Mouse (Mus musculus): ENCODE results near the gene Aebp2. TPM values are rescaled to one million over a fixed set of nuclear protein-coding genes. Genes with fewer than 3 reads are reported as not detected.
A peak's percentile ranks its signal among the peaks of the same experiment; 100 is the strongest.
"Not testable (repeated sequence)": the region's sequence is repeated elsewhere in the genome, so short reads cannot be mapped to it uniquely, and the experiment has no call there.

The Aebp2 gene
- polyA plus RNA-seq, 1 experiment from 2014 or later: 7.3 TPM

DNA sequence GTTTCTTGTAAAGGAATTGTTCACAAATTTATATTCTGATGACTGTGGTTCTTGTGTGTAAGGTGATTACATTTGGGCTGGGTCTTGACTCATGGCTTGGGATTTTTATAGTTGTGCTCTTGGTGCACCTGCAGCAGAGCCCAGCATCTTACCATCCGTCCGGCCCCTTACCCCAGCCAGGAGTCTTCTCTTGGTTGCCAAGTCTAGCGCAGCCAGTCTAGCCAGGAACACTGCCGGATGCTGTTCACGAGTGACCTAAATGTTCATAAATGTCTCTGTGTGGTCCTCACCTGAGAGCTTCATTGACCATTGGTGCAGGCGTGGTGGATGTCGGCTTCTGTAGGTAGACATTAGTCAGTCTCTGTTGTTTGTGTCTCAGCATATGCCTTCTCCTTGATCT lies 33.0 kb downstream of the Aebp2 start:
- Histone ChIP-seq H3K9ac (no peak overlapping the region), H3K36me3 (peaks cover 20% of the 10 kb centered on the region), H3K27ac (no peak overlapping the region), H3K4me3 (no peak overlapping the region), H3K4me2 (no peak overlapping the region), H3K9me3 (replicated peaks) (no peaks in the 10 kb centered on the region), H3K4me1 (replicated peaks) (no peaks in the 10 kb centered on the region), H3K27me3 (no peaks in the 10 kb centered on the region)
- 89% methylated on average over 7 of the region's 7 CpGs for WGBS
- ATAC-seq (replicated peaks; ENCODE audit: insufficient number of reproducible peaks, insufficient read depth, low FRiP score, low read depth): no peak

DNA sequence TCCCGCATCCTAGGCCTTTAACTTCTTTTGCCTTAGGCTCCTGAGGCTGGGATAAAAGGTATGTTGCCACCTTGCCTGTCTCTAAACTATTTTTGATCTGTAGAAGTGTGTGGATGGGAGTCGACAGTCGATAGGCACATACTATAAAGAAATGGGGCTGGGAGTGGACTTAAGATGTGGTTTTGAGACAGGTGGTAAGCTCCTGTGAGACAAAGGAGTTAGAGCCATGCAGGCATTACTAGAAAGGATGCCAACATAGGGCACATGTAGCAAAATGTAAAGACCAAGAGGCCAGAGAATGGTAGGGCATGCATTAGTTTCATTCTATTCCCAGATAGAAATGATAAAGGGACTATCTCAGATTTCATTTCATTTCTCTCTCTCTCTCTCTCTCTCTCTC lies 34.5 kb downstream of the Aebp2 start:
- Histone ChIP-seq H3K4me2 (no peak overlapping the region), H3K27ac (no peak overlapping the region), H3K9me3 (replicated peaks) (no peaks in the 10 kb centered on the region), H3K4me3 (no peak overlapping the region), H3K4me1 (replicated peaks) (no peaks in the 10 kb centered on the region; the same call in 1 of the 2 replicates), H3K9ac (no peak overlapping the region), H3K36me3 (peaks cover 10% of the 10 kb centered on the region), H3K27me3 (no peaks in the 10 kb centered on the region)
- no peak for ATAC-seq (replicated peaks; ENCODE audit: insufficient number of reproducible peaks, insufficient read depth, low FRiP score, low read depth)
- 86% methylated on average over 3 of the region's 3 CpGs for WGBS

DNA sequence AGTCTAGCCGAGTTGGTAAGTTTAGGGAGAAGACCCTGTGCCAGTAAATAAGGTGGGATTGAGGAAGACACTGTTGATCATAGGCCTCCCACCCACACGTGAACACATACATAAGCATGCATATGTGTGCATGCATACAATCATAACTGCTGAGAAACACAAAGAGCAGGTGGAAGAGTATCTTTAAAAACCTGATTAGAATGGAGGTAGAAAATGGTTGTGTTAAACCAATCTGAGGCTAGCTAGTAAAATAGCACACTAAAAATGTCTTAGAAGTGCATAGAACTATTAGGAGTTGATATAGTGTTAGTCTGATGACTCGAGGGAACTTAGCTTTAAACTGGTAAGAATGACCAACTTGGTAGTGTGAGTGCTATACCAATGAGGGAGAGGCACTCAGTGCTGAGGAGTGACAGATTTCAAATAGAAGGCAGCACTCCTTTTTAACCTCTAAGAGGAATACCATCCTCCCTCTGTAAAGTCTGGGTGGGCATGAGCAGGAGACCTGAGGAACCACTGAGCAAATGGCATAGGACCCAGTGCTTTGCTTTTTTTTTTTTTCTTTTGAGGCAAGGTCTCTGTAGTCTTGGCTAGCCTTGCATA lies 35.6 kb downstream of the Aebp2 start:
- Histone ChIP-seq H3K4me3 (no peak overlapping the region), H3K27me3 (no peaks in the 10 kb centered on the region), H3K9me3 (replicated peaks) (no peaks in the 10 kb centered on the region), H3K27ac (no peak overlapping the region), H3K9ac (no peak overlapping the region), H3K4me2 (no peak overlapping the region), H3K36me3 (peaks cover 6% of the 10 kb centered on the region), H3K4me1 (replicated peaks) (no peaks in the 10 kb centered on the region; the same call in 1 of the 2 replicates)
- WGBS: 85% methylated on average over 3 of the region's 3 CpGs
- no peak for ATAC-seq (replicated peaks; ENCODE audit: insufficient number of reproducible peaks, insufficient read depth, low FRiP score, low read depth)

DNA sequence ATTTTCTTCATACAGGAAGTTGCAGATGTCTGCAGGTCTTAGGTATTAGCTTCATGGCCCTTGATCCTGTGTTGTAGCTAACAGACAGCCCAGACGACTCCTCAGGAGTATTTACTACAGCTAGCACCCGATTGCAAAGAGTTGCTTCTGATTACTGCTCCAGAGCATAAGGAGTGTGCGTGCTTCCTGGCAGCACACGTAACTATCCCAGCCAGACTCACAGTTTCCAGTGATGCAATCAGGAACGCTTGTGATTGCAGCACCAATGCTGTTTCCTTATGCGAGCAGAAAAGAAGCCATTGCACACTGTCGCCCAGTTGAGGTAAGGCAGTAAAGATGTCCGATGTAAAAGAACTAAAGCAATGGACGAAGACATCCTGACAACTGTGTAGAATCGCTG lies 38.6 kb downstream of the Aebp2 start:
- H3K9me3 ChIP-seq (replicated peaks): no peaks in the 10 kb centered on the region
- no peak for ATAC-seq (replicated peaks; ENCODE audit: insufficient number of reproducible peaks, insufficient read depth, low FRiP score, low read depth)
- WGBS: 79% methylated on average over 10 of the region's 10 CpGs
- no peak overlapping the region for H3K4me3 ChIP-seq
- H3K4me1 ChIP-seq (replicated peaks): peaks cover 5% of the 10 kb centered on the region
- no peaks in the 10 kb centered on the region for H3K36me3 ChIP-seq
- no peaks in the 10 kb centered on the region for H3K27me3 ChIP-seq
- H3K9ac ChIP-seq: no peak overlapping the region
- no peak overlapping the region for H3K4me2 ChIP-seq
- no peak overlapping the region; the same call in 1 of the 2 replicates for H3K27ac ChIP-seq

DNA sequence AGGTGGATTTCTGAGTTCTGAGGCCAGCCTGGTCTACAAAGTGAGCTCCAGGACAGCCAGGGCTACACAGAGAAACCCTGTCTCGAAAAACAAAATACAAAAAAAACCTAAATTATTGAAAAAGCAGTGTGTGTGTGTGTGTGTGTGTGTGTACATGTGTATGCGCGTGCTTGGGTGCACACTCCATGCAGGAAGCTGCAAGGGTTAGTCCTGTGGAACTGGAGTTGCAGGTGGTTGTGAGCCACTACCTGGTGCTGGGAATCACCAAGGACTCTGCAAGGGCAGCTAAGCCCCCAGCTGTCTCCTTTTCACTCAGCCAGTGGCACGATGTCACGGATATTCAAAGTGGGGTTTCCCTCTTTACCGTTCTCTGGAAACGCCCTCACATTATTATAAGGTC lies 39.3 kb downstream of the Aebp2 start:
- H3K9me3 ChIP-seq (replicated peaks): no peaks in the 10 kb centered on the region
- no peak overlapping the region for H3K9ac ChIP-seq
- no peaks in the 10 kb centered on the region for H3K27me3 ChIP-seq
- 78% methylated on average over 7 of the region's 7 CpGs for WGBS
- peak overlapping the region; percentile 37 for H3K27ac ChIP-seq
- H3K36me3 ChIP-seq: no peaks in the 10 kb centered on the region
- no peak overlapping the region for H3K4me3 ChIP-seq
- ATAC-seq (replicated peaks; ENCODE audit: insufficient number of reproducible peaks, insufficient read depth, low FRiP score, low read depth): no peak
- H3K4me2 ChIP-seq: no peak overlapping the region
- H3K4me1 ChIP-seq (replicated peaks): peaks cover 12% of the 10 kb centered on the region

DNA sequence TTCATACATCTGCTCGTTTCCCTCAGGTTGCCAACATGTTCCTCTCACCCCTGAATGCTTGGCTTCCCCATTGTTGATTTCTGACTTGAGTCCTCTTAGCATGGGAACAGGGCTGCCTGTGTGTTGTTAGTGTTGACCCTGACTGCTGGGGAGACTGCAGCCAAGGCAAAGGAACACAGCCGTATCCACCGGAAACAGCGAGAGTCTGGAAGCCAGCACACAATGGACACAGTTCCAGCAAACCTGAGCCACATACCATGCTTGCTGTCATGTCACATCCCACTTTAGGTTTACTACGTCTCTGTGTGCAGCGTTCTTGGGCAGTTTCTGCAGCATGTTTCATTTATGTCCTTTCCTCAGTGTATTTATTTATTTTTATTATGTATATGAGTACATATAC lies 39.8 kb downstream of the Aebp2 start:
- 58% methylated on average over 6 of the region's 6 CpGs for WGBS

DNA sequence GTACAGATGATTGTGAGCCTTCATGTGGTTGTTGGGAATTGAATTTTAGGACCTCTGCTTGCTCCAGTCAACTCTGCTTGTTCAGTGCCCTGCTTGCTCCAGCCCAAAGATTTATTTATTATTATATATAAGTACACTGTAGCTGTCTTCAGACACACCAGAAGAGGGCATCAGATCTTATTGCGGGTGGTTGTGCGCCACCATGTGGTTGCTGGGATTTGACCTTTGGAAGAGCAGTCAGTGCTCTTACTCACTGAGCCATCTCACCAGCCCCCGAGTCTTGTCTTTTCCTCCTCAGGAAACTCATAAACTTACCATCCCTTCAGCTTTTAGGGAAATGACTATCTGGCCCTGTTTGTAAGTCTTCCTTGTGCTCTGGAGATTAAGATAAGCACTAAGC lies 40.2 kb downstream of the Aebp2 start:
- not testable (repeated sequence) for H3K9me3 ChIP-seq (replicated peaks); H3K9ac ChIP-seq; ATAC-seq (replicated peaks; ENCODE audit: insufficient number of reproducible peaks, insufficient read depth, low FRiP score, low read depth); H3K27ac ChIP-seq; H3K4me3 ChIP-seq; H3K36me3 ChIP-seq; H3K4me2 ChIP-seq; H3K27me3 ChIP-seq
- WGBS: 38% methylated on average over 3 of the region's 3 CpGs
- H3K4me1 ChIP-seq (replicated peaks): peaks cover 20% of the 10 kb centered on the region

More for the DNA sequence above, 39.8 kb downstream of the Aebp2 start:
- no peak overlapping the region for H3K4me2 ChIP-seq
- no peaks in the 10 kb centered on the region for H3K27me3 ChIP-seq
- no peaks in the 10 kb centered on the region for H3K36me3 ChIP-seq
- H3K4me1 ChIP-seq (replicated peaks): peaks cover 16% of the 10 kb centered on the region
- ATAC-seq (replicated peaks; ENCODE audit: insufficient number of reproducible peaks, insufficient read depth, low FRiP score, low read depth): no peak; the same call in 1 of the 2 replicates
- H3K27ac ChIP-seq: peak overlapping the region; percentile 37; the same call in 1 of the 2 replicates
- no peak overlapping the region for H3K9ac ChIP-seq
- no peaks in the 10 kb centered on the region for H3K9me3 ChIP-seq (replicated peaks)
- no peak overlapping the region for H3K4me3 ChIP-seq

DNA sequence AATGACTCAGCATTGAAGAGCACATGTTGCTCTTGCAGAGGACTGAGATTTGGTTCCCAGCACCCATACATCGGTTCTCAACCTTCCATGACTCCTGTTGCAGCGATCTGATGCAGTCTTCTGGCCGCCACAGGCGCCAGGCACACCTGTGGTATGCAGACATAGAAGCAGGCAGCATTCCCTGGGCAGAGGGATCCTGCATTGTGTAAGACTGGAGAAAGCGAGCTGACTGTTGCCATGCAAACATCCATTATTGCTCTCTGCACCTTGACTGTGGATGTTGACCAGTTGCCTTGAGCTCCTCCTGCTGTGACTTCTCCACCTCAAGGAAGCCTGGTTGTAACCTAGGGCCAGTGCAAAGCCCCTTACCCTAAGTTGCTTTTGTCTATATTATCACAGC lies 42.1 kb downstream of the Aebp2 start:
- ATAC-seq (replicated peaks; ENCODE audit: insufficient number of reproducible peaks, insufficient read depth, low FRiP score, low read depth): no peak
- 78% methylated on average over 5 of the region's 5 CpGs for WGBS
- H3K27ac ChIP-seq: no peak overlapping the region

DNA sequence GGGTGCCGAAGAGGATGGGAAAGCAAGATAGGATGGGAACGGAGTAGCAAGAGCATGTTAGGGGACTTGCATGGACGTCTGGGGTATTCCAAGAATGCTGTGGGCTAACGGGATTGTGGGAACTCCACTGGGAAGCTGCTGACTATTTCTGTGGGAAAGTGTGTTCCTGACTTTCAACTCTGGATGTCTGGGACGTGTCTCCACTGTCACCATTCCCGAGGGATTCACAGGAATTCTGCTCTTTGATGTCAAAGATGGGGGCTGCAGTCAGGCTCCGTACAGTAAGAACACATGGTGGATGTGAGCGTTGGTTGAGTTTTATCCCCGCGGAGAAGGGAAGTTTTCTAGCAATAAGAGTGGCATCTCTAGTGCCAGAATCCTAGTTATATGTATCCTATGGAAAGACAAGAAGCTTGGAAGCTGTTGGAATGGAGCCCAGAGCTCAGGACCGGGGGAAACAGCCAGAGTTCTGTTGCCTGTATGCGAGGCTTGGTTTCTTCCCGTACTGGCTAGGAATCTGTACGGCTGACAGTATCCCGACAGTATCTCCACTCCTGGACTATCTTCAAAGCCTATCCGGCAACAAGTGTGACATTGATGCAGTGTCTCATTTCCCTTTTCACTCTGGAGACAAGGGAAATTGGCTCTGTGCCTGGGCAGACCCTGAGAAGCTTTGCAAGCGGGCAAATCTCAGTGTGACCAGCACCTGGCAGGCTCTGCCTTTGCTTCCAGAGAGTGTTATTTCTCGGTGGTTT lies 44.2 kb downstream of the Aebp2 start:
- ATAC-seq (replicated peaks; ENCODE audit: insufficient number of reproducible peaks, insufficient read depth, low FRiP score, low read depth): peak; percentile 79
- peaks cover 25% of the 10 kb centered on the region for H3K4me1 ChIP-seq (replicated peaks)
- peak overlapping the region; percentile 20 for H3K4me3 ChIP-seq
- no peaks in the 10 kb centered on the region for H3K27me3 ChIP-seq
- peak overlapping the region; percentile 68 for H3K27ac ChIP-seq
- H3K4me2 ChIP-seq: peak overlapping the region; percentile 55
- no peaks in the 10 kb centered on the region for H3K36me3 ChIP-seq
- no peaks in the 10 kb centered on the region for H3K9me3 ChIP-seq (replicated peaks)
- H3K9ac ChIP-seq: no peak overlapping the region
- 11% methylated on average over 18 of the region's 18 CpGs for WGBS

More for the DNA sequence above, 42.1 kb downstream of the Aebp2 start:
- Histone ChIP-seq H3K9me3 (replicated peaks) (no peaks in the 10 kb centered on the region), H3K4me1 (replicated peaks) (peaks cover 25% of the 10 kb centered on the region), H3K36me3 (no peaks in the 10 kb centered on the region), H3K4me3 (no peak overlapping the region), H3K4me2 (no peak overlapping the region), H3K27me3 (no peaks in the 10 kb centered on the region), H3K9ac (no peak overlapping the region)

DNA sequence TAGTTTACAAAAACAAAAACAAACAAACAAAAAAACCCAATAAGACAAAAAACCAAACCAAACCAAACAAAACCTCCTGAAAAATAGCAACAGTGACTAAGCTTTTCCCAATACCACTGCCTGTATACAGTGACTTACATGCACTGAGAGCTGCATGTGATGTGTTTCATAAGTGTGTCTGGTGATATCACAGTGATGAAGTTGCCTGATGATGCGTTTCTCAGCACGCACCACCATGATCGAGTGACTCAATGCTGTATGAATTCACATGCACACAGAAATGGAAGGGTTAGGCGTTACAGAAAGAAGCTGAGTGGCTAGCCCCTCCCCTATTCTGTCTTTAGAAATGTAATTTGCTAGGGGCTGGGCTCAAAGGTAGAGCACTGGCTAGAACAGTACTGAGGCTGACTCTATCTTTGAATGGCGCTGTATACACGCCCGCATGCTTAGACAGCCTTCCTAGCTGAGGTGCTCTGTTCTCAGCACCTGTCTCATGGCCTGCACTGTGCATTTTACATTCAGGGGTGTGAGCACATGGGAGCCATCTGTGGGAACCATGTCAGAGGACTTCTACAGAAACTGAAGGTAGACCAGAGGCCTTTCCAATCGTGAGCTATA lies 44.9 kb downstream of the Aebp2 start:
- WGBS: 60% methylated on average over 8 of the region's 8 CpGs
- H3K4me1 ChIP-seq (replicated peaks): peaks cover 25% of the 10 kb centered on the region
- H3K36me3 ChIP-seq: no peaks in the 10 kb centered on the region
- no peak overlapping the region for H3K9ac ChIP-seq
- H3K4me3 ChIP-seq: no peak overlapping the region
- no peak for ATAC-seq (replicated peaks; ENCODE audit: insufficient number of reproducible peaks, insufficient read depth, low FRiP score, low read depth)
- no peaks in the 10 kb centered on the region for H3K9me3 ChIP-seq (replicated peaks)
- no peaks in the 10 kb centered on the region for H3K27me3 ChIP-seq
- H3K4me2 ChIP-seq: peak overlapping the region; percentile 55
- H3K27ac ChIP-seq: no peak overlapping the region; the same call in 1 of the 2 replicates

DNA sequence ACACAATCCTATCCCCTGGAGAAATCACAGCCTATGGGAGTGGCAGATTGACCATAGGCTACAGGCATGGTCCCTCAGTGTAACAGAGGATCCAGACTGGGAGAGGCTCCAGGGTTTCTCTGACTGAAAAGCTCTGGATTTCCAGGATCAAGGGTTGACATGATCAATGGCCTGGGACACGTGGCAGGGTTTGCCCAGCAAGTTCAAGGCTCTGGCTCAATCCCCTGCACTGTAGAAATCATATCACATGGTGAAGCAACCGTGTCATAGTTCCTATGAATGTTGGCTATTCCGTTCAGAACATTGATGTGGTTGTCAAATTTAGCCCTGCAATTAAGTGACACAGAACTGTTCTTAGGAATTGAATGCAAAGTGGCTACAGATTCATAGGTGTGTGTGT lies 52.0 kb downstream of the Aebp2 start:
- H3K27me3 ChIP-seq: no peaks in the 10 kb centered on the region
- no peak overlapping the region for H3K4me2 ChIP-seq
- no peak overlapping the region for H3K4me3 ChIP-seq
- no peak for ATAC-seq (replicated peaks; ENCODE audit: insufficient number of reproducible peaks, insufficient read depth, low FRiP score, low read depth)
- no peak overlapping the region for H3K27ac ChIP-seq
- WGBS: 62% methylated on average over 3 of the region's 3 CpGs
- H3K4me1 ChIP-seq (replicated peaks): peaks cover 22% of the 10 kb centered on the region
- H3K9ac ChIP-seq: no peak overlapping the region
- H3K36me3 ChIP-seq: no peaks in the 10 kb centered on the region
- no peaks in the 10 kb centered on the region for H3K9me3 ChIP-seq (replicated peaks)
